Mouse (Mus musculus) heart, adult 2 months (tissue): ENCODE data around the gene Neurl1a.

Experiments used
- CTCF ChIP-seq: fragments of 200-600 bp; IDR thresholded peaks from 2 replicates; pipeline ENCODE4 v1.8.1; 2022; ENCODE audit warnings: antibody characterized with exemption, mild to moderate bottlenecking, moderate library complexity
- POLR2A ChIP-seq: fragments of 200-500 bp; IDR thresholded peaks from 2 replicates; pipeline ENCODE4 v1.6.1; 2011; ENCODE audit warnings: mild to moderate bottlenecking, low read depth, low read length, control low read depth; ENCODE audit not compliant: insufficient read depth

GRCm38 (mm10) chr19:47266070-47266801, 87.6 kb downstream of the Neurl1a start:
- TF ChIP-seq CTCF (no peak), POLR2A (no peak)
